Mouse (Mus musculus) G1E (cell line): ENCODE results near the gene Stk19. TPM values are rescaled to one million over a fixed set of nuclear protein-coding genes. Genes with fewer than 3 reads are reported as not detected.
A peak's percentile ranks its signal among the peaks of the same experiment; 100 is the strongest.
"Not testable (repeated sequence)": the region's sequence is repeated elsewhere in the genome, so short reads cannot be mapped to it uniquely, and the experiment has no call there.

Source experiments
- ATAC-seq: 2 replicates; pipeline ENCODE4 v1.8.0; 2016; ENCODE audit warnings: mild to moderate bottlenecking; ENCODE audit not compliant: insufficient number of reproducible peaks, poor library complexity, low FRiP score, severe bottlenecking; ENCODE audit errors: extremely low read depth
- DNase-seq: peaks from one replicate; pipeline ENCODE4 v3.0.0; 2012; ENCODE audit warnings: low spot score
- H3K27me3 ChIP-seq: 2 replicates; pipeline ENCODE4 v1.6.1; 2012; ENCODE audit warnings: mild to moderate bottlenecking, low read length, inconsistent platforms; ENCODE audit not compliant: insufficient read depth
- H3K36me3 ChIP-seq: replicated peaks from 2 replicates; pipeline ENCODE3; 2012; ENCODE audit warnings: mild to moderate bottlenecking, inconsistent platforms
- H3K4me1 ChIP-seq: 2 replicates; pipeline ENCODE4 v1.6.1; 2012; ENCODE audit warnings: low read depth, low read length, inconsistent platforms, mixed read lengths; ENCODE audit not compliant: insufficient read depth
- H3K4me3 ChIP-seq: 2 replicates; pipeline ENCODE4 v1.5.1; 2012; ENCODE audit warnings: low read depth, mild to moderate bottlenecking, inconsistent platforms, low read length, moderate library complexity, mixed read lengths
- H3K9me3 ChIP-seq: replicated peaks from 2 replicates; pipeline ENCODE4 v1.6.1; 2012; ENCODE audit warnings: inconsistent platforms
- CTCF ChIP-seq: IDR thresholded peaks from 2 replicates; pipeline ENCODE4 v1.5.1; 2012; ENCODE audit warnings: low read depth, low read length, inconsistent platforms, mixed read lengths
- GATA1 ChIP-seq: IDR thresholded peaks from 2 replicates; pipeline ENCODE4 v1.6.1; 2012; ENCODE audit warnings: borderline replicate concordance, low read length, inconsistent platforms, mixed read lengths
- GATA2 ChIP-seq: IDR thresholded peaks from 2 replicates; pipeline ENCODE4 v1.6.1; 2012; ENCODE audit warnings: low read depth, low read length, inconsistent platforms, borderline replicate concordance
- POLR2AphosphoS5 ChIP-seq: IDR thresholded peaks from 2 replicates; pipeline ENCODE4 v1.6.1; 2012; ENCODE audit warnings: low read depth, low read length, inconsistent platforms; ENCODE audit not compliant: insufficient replicate concordance
- TAL1 ChIP-seq: conservative IDR thresholded peaks from 2 replicates; pipeline ENCODE4 v1.6.1; 2012; ENCODE audit warnings: low read depth, low read length, inconsistent platforms, mixed read lengths
- polyA plus RNA-seq: library from polyadenylated mRNA; stranded (reverse); fragments of >175 nt; gene quantifications from 2 replicates; pipeline ENCODE4 v1.2.3, GENCODE M21; 2012
- total RNA-seq, 2 experiments: library from RNA; stranded (forward) in 1 of 2; stranded (reverse) in 1 of 2; fragments of 200-1000 nt in 1 of 2; fragments of >200 nt in 1 of 2; fragmentation: Nextera tagmentation in 1 of 2; gene quantifications; 2 replicates each; pipeline ENCODE4 v1.2.3; 2014 to 2017

Gene Stk19
- total and polyA plus RNA-seq, 3 experiments: 16.6 to 47.6 (median 23.1) TPM

DNA sequence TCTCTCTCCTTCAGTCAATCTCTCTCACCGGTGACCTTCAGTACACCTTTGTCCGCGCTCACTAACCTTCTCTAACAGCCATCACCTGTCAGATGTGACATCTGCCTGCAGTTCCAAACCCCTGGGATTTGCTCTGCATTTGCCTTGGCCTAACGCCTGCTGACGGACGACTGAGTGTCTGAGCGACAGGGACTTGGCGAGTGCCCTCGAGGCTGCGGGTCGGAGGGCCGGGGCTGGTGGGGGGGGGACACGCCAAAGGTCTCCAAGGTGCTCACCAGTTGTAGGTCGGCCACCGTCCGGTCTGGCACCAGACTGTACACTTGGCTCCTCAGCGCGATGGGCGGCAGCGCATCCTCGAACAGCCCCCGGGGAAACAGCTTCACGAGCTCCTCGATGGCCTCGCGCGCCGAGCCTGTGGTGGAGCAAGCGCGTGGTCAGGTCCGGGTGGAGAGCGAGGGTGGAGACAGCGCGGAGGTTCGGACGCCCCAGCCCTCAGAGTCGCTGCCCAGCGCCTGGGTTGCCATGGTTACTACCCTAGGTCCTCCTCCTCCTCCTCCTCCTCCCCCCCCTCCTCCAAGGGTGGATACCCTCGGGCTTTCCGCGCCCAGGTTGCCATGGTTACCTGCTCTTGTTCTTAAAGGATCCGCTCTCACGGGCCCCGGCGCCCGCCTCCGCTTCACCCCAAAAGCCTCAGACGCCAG, 440 bp downstream of the Stk19 start:
- Histone ChIP-seq H3K4me3 (peak overlapping the region; percentile 97), H3K9me3 (no peaks in the 10 kb centered on the region), H3K4me1 (peaks cover 54% of the 10 kb centered on the region), H3K27me3 (no peaks in the 10 kb centered on the region), H3K36me3 (peaks cover 80% of the 10 kb centered on the region)
- ATAC-seq (peak; percentile 62), DNase-seq (peak; percentile 86)
- TF ChIP-seq TAL1 (no peak), POLR2AphosphoS5 (no peak), CTCF (no peak), GATA2 (no peak), GATA1 (no peak)

DNA sequence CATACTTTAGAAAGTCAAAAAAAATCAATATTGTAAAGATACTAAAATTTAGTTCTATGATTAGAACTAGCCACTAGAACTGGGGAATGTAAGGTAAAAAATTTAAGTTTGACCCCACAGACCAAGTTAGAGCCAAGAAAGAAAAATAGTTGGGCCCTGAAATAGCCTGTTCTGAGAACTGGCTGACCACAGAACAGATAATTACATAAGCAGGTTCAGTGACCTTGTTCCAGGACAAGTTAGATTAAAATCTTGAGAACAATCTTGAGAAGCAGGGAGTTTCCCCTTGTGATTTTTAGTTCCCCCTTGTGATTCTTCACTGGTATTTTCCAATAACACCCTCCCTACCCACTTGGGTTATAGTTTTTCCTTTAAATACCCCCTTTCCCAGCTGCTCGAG, 6.0 kb downstream of the Stk19 start:
- H3K36me3 ChIP-seq: peaks cover 87% of the 10 kb centered on the region

DNA sequence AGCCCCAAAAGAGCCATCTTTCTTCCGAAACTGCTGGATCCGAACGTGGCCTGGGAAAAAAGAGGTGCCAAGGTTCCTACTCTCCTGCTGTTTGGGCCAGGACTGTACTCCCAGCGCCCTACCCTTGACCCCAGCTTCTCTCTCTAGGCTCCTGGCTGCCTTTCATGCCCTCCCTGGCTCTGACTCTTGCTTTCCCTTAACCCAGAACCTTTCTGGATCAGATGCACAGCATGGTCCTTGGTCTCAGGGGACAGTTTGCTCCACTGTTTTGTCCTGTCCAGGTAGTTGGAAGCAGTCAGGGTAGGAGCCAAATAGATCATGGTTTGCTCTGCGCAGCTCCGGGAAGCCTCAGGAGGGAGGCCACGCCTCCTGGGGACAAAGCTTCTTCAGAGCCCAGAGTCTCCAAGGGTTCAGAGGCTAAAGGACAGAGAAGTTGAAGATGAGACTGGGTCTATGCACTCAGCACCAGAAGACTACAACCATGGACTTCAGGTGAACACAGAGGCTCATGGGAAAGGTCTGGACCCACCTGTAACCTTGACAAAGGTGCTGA, 21.9 kb downstream of the Stk19 start:
- H3K36me3 ChIP-seq: no peaks in the 10 kb centered on the region
- no peaks in the 10 kb centered on the region for H3K4me1 ChIP-seq
- TF ChIP-seq POLR2AphosphoS5 (no peak), CTCF (no peak), TAL1 (no peak), GATA1 (no peak), GATA2 (no peak)
- ATAC-seq: no peak
- no peak for DNase-seq
- H3K4me3 ChIP-seq: no peak overlapping the region
- H3K9me3 ChIP-seq: no peaks in the 10 kb centered on the region
- peaks cover 30% of the 10 kb centered on the region for H3K27me3 ChIP-seq

More for the DNA sequence above, 6.0 kb downstream of the Stk19 start:
- H3K27me3 ChIP-seq, H3K4me3 ChIP-seq, H3K9me3 ChIP-seq, DNase-seq, ATAC-seq, H3K4me1 ChIP-seq: not testable (repeated sequence)

DNA sequence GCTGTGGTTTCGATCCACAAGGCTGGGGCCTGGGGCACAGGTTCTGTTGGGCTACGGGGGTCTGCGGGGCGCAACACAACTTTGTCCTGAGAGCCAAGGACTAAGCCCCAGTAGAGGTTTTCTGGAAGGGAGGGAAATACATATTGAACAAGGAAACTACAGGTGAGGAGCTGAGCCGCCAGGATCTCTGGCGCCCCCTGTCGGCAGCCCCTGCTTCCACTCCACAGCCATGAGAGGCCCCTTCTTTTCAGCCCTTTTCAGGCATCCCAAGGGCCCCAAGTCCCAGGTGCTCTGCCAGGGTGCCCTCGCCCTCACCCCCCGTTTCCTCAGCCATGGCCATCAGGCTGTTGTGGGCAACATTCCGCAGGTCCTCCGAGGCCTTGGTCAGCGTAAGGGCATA, 23.0 kb downstream of the Stk19 start:
- TF ChIP-seq CTCF: peak; percentile 84
- H3K9me3 ChIP-seq, H3K4me3 ChIP-seq, H3K4me1 ChIP-seq, H3K36me3 ChIP-seq, ATAC-seq: not testable (repeated sequence)
- peak; percentile 51 for DNase-seq
- H3K27me3 ChIP-seq: peaks cover 29% of the 10 kb centered on the region

DNA sequence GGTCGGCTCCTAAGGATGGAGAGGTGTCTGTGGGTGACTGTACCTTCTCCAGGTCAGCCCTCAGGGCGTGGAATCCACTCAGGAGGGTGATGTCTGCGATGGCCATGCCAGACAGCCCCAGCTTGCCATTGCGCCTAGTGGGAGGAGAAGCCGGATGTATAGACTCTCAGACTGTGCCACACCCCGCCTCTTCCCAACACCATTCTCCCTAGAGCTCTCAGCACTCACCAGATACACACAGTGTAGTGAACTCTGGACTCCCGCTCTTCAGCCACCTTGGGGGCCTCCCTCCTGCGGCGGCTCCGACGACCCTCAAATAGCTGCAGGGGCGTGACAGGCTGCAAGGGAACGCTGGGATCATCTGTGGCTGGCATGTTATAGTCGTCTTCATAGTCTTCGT, 25.5 kb downstream of the Stk19 start:
- peaks cover 22% of the 10 kb centered on the region; the same call in 1 of the 2 replicates for H3K27me3 ChIP-seq
- no peaks in the 10 kb centered on the region for H3K4me1 ChIP-seq
- H3K9me3 ChIP-seq: no peaks in the 10 kb centered on the region
- no peaks in the 10 kb centered on the region for H3K36me3 ChIP-seq
- H3K4me3 ChIP-seq: no peak overlapping the region
- DNase-seq (no peak), ATAC-seq (no peak)
- TF ChIP-seq TAL1 (no peak), POLR2AphosphoS5 (no peak), CTCF (no peak)

DNA sequence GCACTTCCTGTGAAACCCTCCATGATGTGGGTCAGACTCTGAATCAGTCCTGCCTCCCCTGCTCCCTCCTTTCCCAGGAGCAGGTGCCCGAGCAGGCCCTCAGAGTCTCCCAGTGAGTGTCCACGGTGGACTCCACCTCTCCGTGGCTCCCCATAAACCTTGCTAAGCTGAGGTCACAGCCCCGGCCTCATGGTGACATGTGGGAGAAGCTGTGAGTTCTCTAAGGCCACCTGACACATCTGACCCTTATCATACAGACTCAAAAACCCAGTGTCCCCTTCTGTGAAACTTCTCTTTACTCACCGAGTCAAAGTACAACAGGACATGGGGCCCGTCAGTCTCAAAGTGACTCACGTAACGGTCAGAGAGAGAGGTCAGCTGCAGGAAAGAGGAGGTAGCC, 25.9 kb downstream of the Stk19 start:
- H3K27me3 ChIP-seq: peaks cover 18% of the 10 kb centered on the region; the same call in 1 of the 2 replicates
- H3K36me3 ChIP-seq, H3K9me3 ChIP-seq, ATAC-seq, DNase-seq, H3K4me3 ChIP-seq, H3K4me1 ChIP-seq: not testable (repeated sequence)

DNA sequence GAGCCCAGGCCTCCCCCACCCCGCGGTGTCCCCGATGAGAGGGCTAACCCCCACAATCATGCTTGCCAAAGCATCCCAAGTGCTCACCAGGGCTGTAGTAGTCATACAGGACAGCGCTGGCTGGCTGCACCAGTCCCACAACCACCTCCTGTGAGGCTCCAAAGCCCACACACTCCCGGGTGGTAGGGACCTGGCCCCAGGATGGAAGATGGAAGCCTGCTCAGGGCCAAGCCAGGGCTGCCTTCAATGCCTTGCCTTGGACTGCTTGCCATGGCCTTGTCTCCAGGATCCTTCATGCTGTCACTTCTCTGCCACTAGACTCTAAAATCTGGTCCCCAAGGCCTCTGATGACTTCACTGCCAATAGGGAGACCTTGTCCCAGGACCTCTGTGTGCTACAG, 26.3 kb downstream of the Stk19 start:
- H3K4me1 ChIP-seq, DNase-seq, H3K9me3 ChIP-seq, H3K36me3 ChIP-seq, H3K4me3 ChIP-seq, ATAC-seq: not testable (repeated sequence)
- H3K27me3 ChIP-seq: peaks cover 18% of the 10 kb centered on the region; the same call in 1 of the 2 replicates
